Mouse (Mus musculus) spleen, embryonic (tissue): ENCODE data around the gene Map2k4.

Experiments
- CTCF ChIA-PET: fragments of 350-600 bp; sonication (Branson Sonifier 250); formaldehyde crosslinking; loops from one replicate; lab custom pipeline; 2022; lab: Charles Lee

The Map2k4 gene

GRCm38 (mm10) chr11:65713830-65714229 lies 74.3 kb downstream of the Map2k4 start:
- CTCF ChIA-PET: no interaction called here

- CTCF ChIA-PET: no interaction called here
These were observed 75.3 kb downstream of the Map2k4 start for GRCm38 (mm10) chr11:65712754-65713306.

GRCm38 (mm10) chr11:65706784-65707183 lies 81.3 kb downstream of the Map2k4 start:
- CTCF ChIA-PET: no interaction called here

- CTCF ChIA-PET: no interaction called here
These were observed 81.9 kb downstream of the Map2k4 start for GRCm38 (mm10) chr11:65706176-65706575.

- CTCF ChIA-PET: no interaction called here
These were observed 83.2 kb downstream of the Map2k4 start for GRCm38 (mm10) chr11:65704861-65705260.

- CTCF ChIA-PET: no interaction called here
These were observed 109.2 kb downstream of the Map2k4 start for GRCm38 (mm10) chr11:65678824-65679402.

GRCm38 (mm10) chr11:65667348-65667969 lies 120.6 kb downstream of the Map2k4 start:
- CTCF ChIA-PET: no interaction called here

GRCm38 (mm10) chr11:65664903-65665302 lies 123.2 kb downstream of the Map2k4 start:
- CTCF ChIA-PET: no interaction called here

- CTCF ChIA-PET: no interaction called here
These were observed 126.1 kb downstream of the Map2k4 start for GRCm38 (mm10) chr11:65661790-65662522.

- CTCF ChIA-PET: no interaction called here
These were observed 134.2 kb downstream of the Map2k4 start for GRCm38 (mm10) chr11:65653932-65654331.

GRCm38 (mm10) chr11:65651426-65651825 lies 136.7 kb downstream of the Map2k4 start:
- CTCF ChIA-PET: no interaction called here

GRCm38 (mm10) chr11:65649956-65650715 lies 138.0 kb downstream of the Map2k4 start:
- CTCF ChIA-PET: no interaction called here

- CTCF ChIA-PET: no interaction called here
These were observed 138.6 kb downstream of the Map2k4 start for GRCm38 (mm10) chr11:65649469-65649868.

- CTCF ChIA-PET: no interaction called here
These were observed 141.8 kb downstream of the Map2k4 start for GRCm38 (mm10) chr11:65646314-65646713.

GRCm38 (mm10) chr11:65644539-65644938 lies 143.6 kb downstream of the Map2k4 start:
- CTCF ChIA-PET: no interaction called here

GRCm38 (mm10) chr11:65640261-65640660 lies 147.8 kb downstream of the Map2k4 start:
- CTCF ChIA-PET: no interaction called here
